Mouse (Mus musculus) spleen, postnatal 14 days (tissue): ENCODE results near the gene Cntnap5a.
"Not testable (repeated sequence)": the region's sequence is repeated elsewhere in the genome, so short reads cannot be mapped to it uniquely, and the experiment has no call there.

Source experiments
- DNase-seq, 2 experiments: peaks; one replicate each; pipeline ENCODE4 v3.0.0; 2021 to 2022; ENCODE audit warnings: low spot score in 2 of 2

The Cntnap5a gene

DNA sequence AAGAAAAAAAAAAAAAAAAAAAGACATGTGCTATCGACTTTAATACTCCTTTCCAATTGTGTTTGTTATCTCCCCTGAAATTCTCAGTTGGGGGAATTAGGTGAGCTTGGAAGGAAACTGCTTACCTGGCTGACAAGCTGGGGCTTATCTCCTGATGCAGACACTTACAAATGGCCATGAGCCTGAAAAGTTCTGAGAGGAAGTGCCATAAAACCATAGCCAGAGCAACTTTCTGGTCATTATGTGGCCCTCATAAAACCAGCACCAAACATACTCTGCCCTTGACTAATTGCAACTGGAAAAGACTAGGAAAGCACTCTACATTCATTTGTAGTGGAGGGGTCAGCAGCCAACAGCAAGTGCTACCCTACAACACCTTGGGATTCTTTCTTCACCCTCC is 359.5 kb downstream of the Cntnap5a start:
- DNase-seq: no peak

- no peak for DNase-seq
These were observed 422.6 kb downstream of the Cntnap5a start for GRCm38 (mm10) chr1:116107010-116107723.

DNA sequence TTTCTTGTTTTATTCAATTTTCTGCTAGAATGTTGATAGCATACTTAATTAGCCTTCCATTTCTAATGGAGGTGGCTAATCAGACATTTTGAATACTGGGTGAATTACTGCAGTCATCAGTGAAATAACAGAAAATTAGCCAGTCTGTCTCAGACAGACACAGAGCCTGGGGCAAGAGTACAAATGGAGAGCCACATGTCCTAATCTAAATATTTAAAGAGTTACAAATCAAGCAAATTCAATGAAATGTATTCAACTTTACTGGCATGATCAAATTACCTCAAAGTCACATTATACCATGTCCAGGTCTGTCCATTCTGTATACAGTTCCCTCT is 423.1 kb downstream of the Cntnap5a start:
- no peak for DNase-seq

DNA sequence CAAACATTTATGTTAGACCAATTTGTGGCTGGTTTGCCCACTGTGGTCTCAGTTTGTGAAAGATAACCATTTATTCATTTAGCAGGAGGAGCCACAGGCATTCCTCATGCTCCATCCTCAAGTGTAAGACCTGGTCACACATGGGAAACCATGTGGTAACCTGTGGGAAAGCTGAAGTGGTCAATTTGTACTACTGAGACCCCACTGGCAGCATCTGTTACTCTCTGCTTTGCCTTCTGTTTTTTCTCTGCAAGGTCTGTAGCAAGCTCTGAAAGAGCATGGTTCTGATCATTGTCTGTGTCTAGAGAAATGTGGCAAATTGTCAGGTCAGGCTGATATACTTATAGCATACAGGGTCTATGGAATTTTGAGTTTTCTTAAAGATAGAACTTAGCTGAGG is 423.8 kb downstream of the Cntnap5a start:
- no peak for DNase-seq

DNA sequence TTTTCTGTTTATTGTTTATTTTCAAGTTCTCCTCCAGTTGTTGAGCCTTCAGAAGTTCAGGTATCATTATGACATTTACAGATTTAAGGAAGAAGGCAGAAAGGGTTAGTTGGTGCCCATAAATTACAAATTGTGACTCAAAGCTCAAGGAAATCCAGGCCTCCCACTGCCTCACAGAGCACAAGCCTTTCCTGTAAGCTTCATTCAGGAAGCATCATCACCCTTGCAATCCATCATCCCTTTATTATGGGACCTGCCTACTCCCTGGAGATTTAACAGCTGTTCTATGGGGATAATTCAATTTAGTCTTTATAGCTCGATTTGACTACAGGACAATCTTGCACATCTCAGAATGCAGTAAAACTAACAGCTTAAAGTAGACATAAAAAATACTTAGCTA is 441.2 kb downstream of the Cntnap5a start:
- DNase-seq: no peak

GRCm38 (mm10) chr1:116127085-116127484 is 442.5 kb downstream of the Cntnap5a start:
- no peak for DNase-seq

GRCm38 (mm10) chr1:116128450-116129246 is 444.1 kb downstream of the Cntnap5a start:
- no peak for DNase-seq

- no peak for DNase-seq
These were observed 447.9 kb downstream of the Cntnap5a start for GRCm38 (mm10) chr1:116132471-116132870.

- no peak for DNase-seq
These were observed 465.3 kb downstream of the Cntnap5a start for GRCm38 (mm10) chr1:116149764-116150369.

GRCm38 (mm10) chr1:116184471-116184870 is 499.9 kb downstream of the Cntnap5a start:
- no peak for DNase-seq

GRCm38 (mm10) chr1:116188142-116188541 is 503.6 kb downstream of the Cntnap5a start:
- not testable (repeated sequence) for DNase-seq

DNA sequence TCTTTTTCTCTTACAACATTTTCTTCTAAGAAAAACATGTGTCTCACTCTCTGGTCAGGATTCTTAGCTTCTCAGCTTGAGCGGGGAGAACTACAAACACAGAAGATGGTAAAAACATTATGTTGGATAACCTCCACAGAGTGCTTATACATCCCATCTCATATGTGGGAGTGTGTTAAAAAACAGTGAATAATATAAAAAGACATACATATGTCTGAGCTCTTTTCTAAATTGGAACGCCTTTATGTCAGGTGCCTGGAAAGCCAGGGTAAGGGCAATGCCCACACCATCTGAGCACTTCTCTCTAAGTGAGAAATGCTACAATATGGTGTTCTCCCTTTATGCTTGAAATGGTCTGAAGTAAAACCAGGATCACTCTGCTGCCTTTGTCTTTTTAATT is 507.7 kb downstream of the Cntnap5a start:
- DNase-seq: no peak

DNA sequence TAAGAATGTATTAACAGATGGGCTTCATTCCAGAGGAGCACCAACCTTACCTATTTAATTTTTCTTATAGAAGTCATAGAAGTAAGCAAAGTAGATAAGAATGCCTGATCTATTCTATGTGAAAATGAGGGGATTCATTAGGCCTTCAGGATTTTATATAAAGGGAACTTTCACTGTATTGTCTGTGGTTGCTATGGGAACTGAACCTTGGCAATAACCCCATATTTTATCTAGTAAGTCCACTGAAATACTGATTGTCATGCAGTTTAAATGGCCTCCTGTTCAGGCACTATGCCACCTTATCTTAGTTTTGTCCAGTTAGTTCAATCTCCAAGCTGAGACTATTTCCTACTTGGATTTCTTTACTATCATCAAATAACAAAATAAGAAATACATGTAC is 532.3 kb downstream of the Cntnap5a start:
- no peak for DNase-seq

DNA sequence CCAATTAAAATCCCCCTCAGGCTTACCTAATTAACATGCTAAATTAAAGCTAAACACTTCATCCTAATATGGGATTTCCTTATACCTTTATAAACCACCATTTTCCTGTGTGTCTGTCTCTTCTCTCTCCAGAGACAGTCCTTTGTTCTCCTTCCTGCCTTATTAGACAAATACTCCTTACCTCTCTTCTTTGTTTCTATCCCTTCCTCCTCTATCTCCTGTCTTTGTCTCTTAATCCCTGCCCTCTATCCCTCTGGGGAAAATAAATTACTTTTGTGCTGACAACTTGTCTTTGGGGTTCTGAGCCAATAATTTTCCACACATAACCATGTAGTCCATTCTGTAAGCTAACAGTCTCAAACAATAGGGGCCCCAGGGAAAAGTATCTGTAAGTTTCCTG is 556.0 kb downstream of the Cntnap5a start:
- no peak for DNase-seq

GRCm38 (mm10) chr1:116243856-116244255 is 559.3 kb downstream of the Cntnap5a start:
- DNase-seq: no peak

DNA sequence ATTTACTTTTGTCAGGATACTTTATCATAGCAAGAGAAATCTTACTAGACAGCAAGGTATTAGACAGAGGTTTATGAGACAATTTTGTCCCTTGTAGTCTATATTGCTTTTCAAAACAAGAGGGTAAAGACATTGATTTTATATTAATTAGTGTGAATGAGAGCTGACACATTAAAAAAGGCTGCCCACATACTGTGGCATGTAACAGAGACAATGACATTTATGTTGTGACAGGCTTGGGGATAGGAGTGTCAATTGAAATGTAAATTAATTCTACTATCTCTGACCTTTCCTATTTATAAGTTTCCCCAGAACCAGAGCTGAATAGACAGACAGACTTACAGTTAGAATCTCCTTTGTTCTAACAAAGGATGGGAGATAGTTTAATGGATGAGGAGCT is 596.6 kb downstream of the Cntnap5a start:
- no peak for DNase-seq

DNA sequence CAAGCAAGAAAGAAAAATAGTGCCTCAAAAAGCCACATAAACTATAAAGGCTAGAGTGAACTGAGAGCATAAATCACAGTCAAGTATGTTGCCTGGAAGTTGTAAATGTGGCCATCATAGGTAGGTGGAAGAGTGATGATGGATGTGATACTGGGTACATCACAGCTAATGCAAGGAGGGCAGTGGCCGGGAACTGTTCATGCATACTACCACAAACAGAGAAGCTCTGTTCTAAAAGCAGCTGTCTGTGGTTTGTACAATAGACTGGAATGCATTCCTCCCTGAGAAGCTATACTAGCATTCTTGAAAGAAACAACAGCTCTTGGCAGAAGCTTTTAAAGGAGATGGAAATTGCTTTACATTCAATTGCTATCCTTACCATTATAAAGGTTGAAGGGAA is 599.4 kb downstream of the Cntnap5a start:
- DNase-seq: no peak

DNA sequence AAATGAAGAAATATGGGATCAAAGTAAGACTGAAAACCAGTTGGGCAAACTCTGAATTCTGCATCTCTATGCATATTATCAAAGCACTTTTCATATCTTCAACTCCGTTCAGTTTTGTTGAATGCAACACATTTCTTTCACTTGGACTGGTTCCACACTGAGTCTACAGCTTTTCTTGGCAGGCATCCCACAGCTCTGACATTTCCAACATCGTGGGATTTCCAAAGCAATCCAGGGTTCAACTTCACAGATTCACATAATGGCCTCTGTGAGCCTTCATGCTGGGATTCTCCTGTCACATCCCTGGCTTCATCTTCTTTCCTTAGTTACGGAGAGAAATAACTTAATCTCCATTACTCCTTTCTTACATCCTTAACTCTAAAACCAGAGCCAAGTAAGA is 622.0 kb downstream of the Cntnap5a start:
- DNase-seq: no peak

DNA sequence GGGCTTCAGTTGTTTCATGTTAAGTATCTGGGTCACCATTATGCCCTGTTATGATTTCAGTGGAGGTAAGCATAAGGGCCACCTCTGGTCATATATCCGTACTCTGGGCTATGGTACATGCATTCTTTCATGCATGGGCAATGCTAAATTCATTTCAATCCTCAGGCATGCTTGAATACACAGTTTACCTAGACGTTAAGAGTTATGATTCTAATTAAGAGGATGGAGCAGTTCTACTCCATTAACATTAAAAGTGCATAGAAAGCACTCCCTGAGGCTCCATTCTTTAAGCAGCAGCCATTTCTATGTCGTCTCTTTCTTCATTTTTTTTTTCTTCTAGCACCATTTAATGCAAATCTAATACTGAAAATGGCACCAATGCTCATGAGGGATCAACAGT is 627.0 kb downstream of the Cntnap5a start:
- DNase-seq: no peak

GRCm38 (mm10) chr1:116313269-116313668 is 628.7 kb downstream of the Cntnap5a start:
- DNase-seq: no peak

- no peak for DNase-seq
These were observed 639.9 kb downstream of the Cntnap5a start for GRCm38 (mm10) chr1:116324505-116324904.

DNA sequence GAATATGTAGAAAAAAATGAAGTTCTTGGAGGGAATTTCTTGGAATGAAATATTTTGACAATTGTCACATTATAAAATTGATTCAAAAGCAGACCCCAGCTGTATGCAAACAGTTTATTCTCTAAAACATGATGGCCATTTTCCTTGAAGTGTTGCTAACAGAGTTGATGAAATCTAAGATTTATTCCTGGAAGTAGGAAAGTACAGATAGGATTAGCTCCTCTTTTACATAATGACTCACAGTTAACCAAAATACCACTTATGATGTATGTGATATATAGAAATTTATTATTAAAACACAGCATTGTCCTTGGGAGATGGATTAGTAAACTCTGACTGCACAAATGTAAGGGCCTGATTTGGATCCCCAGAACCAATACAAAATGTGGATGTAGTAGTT is 669.1 kb downstream of the Cntnap5a start:
- DNase-seq: no peak

DNA sequence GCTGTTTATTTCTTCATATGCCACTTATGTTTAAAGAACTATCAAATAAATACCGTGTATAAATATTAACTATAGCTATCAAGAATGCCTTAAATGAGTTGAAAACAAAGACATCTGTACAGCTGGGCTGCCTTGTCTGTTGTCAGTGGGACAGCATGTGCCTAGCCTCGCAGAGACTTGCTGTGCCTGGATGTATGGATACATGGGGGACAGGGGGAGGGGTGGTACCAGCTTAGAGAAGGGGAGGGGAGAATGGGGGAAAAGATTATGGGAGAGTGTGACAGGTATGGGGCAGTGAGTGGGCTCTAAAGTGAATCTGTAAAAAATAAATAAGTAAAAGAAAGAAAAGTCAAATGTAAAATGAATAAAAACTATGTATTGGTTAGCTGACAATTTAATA is 681.0 kb downstream of the Cntnap5a start:
- DNase-seq: no peak
